Mouse (Mus musculus): ENCODE results near the gene Ripk3.

Gene Ripk3

GRCm38 (mm10) chr14:55758363-55758784 lies 30.3 kb downstream of the Ripk3 start, which contains the start of gene Cideb:
Gene Cideb (minus strand): TSS chr14:55758458.
- peak; percentile 34 for DNase-seq

DNA sequence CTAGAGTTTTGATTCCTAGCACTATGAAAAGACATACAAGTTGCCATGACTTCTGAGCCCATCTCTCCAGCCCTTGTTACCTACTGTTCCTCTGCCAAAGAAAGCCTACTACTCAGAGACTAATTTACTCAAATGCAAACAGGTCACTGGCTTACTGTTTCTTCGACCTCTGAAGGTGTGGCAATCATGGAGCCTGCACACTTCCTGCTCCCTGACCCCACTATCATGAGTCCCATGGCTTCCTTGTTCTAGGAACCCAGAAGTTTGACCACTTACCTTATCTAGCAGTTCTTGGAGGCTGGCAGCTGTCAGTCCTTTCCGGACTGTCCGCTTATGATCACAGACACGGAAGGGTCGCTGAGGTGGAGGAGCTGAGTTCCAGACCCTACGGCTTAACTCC lies 31.1 kb downstream of the Ripk3 start:
- no peak for DNase-seq

DNA sequence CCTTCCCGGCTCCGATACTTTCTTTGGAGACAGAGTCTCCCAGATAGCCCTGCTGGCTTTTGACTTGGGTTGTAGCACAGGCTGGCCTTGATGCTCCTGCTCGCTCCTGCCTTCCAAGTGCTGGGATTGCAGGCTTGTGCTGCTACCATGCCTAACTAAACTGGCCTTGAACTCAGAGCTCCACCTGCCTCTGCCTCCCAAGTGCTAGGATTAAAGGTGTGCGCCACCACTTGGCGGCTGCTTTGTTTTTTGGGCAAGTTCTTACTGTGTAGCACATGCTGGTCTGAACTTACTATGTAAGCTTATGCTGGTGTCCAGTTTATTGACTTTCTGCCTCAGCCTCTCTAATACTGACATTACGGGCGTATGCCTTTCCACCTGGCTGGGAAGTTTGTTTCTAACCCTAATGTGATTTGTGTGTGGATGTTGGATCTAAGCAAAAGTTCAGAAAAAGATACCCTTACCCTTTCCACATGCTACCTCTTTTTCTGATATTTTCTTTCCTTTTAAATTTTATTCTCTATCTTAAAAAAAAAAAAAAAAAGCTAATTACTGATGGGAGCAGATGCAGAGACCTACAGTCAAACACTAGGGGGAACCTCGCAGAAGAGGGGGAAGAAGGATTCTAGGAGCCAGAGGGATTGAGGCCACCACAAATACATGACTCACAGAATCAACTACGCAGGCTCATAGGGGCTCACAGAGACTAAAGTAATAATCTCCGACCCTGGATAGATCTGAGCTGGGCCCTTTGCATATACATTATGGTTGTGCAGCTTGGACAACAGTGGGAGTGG lies 41.4 kb downstream of the Ripk3 start:
- DNase-seq = no peak

DNA sequence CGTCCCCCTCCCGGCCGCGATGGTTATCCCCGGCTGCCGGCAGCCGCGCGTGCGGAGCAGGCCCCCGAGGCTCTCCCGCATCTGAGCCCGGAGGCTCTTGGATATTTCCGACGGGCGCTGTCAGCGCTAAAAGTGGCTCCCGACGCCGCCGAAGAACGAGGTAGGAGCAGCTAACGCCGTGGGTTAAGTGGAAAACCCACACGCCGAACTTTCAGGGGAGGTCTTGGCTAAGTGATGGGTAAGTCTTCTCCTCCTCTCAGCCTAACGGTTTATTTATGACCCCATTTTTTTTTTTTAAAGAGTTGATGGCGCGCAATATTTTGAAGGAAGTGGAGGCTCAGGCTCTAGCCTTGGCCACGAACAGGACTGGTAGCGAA lies 42.8 kb downstream of the Ripk3 start:
- DNase-seq = no peak

DNA sequence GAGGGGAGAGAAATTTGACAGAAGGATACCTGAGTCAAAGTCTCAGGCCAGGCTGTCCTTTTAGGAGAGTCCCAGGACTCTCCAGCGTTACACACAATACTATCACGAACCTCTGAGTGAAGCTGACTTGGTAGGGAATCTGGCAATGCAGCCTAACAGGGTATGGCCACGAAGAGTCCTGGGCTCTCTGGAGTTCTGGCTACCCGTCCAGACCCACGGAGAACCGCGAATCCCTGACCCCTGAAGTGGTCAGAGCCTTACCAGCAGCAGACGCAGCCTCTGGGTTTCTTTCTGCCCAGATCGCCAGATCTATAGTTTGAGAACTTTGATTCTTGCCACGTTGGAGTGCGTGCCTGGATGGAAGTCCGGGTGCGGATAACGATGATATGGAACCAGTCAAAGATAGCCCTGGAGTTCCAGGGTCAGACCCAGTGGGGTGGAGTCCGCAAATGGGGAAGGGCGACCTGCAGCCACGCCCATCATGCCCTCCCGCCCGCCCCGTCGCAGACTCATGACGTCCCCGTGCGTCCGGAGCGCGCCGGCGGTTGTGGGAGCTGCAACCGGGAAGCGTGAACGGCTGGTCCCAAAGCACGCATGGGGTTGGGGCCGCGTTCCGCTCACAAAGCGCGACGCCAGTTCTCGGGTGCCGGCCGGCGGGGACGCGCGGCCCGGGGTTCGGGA lies 43.3 kb downstream of the Ripk3 start, which contains the start of the genes Dhrs1 and Nop9:
Dhrs1 (minus strand) TSS at position 511 of the 681 bp plus-strand sequence.
Nop9 (plus strand) TSS at position 514 of the 681 bp plus-strand sequence.
- DNase-seq = peak; percentile 85

GRCm38 (mm10) chr14:55743711-55744110 lies 45.0 kb downstream of the Ripk3 start:
- DNase-seq = peak; percentile 90

DNA sequence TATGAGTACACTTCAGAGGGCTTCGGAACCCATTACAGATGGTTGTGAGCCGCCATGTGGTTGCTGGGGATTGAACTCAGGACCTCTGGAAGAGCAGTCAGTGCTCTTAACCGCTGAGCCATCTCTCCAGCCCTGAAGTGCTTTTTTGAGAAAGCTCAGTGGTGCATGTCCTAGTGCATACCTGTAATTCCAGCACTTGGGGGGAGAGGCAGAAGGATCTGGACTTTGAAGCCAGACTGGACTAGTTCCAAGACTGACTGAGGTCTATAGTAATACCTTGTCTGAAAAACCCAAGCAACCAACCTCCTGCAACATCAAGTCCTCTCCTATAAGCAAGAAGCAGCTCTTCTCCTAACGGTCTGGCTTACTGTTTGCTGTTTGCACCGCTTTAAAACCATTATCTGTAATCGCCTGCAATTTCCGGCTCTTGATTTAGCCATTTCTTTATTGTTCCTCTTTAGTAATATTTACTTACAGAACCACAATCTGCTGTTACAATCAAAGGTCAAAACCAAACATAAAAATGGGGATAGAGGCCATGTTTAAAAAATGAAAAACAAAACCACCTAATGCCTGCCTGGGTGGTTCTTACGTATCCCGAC lies 51.5 kb downstream of the Ripk3 start:
- no peak for DNase-seq

DNA sequence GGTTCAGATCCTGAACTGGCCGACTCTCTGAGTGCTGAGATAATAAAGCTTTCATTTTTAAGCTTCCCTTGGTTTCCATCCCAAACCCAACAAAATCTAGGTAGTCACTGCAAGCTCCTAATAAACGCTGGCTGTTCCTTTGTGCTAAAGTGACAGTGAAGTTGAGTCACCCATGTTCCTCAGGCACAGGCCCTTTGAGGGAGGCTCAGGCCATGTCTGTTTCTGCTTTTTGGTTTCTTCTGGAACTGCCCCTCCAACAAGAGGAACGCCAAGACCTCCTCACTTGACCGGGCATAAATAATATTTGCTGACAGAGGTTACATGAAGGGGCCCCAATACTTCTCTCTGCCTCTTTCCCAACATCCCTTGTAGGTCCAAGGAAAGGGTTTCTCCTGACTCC lies 52.9 kb downstream of the Ripk3 start:
- no peak for DNase-seq

GRCm38 (mm10) chr14:55735334-55735733 lies 53.3 kb downstream of the Ripk3 start:
- DNase-seq = no peak

Data from right cerebral cortex, postnatal 4 days (tissue).